Mouse (Mus musculus) hindbrain, embryonic 15.5 days (tissue): ENCODE measurements around the gene Pbld2. TPM values are rescaled to one million over a fixed set of nuclear protein-coding genes. Genes with fewer than 3 reads are reported as not detected.

ENCODE experiments used
- ATAC-seq: fragments of 200-750 bp; cut with Nextera tagmentation; 2 replicates; pipeline ENCODE4 v1.8.0; 2017; ENCODE audit warnings: low read depth, moderate number of reproducible peaks, moderate TSS enrichment; ENCODE audit not compliant: low FRiP score
- H3K27ac ChIP-seq: fragments of 300-500 bp; sonication (generic); replicated peaks from 2 replicates; pipeline ENCODE4 v1.5.1; 2015; ENCODE audit warnings: mild to moderate bottlenecking, inconsistent platforms
- H3K27me3 ChIP-seq: fragments of 300-500 bp; sonication (generic); 2 replicates; pipeline ENCODE4 v1.6.1; 2015; ENCODE audit warnings: control low read depth, inconsistent platforms
- H3K36me3 ChIP-seq: fragments of 300-500 bp; sonication (generic); 2 replicates; pipeline ENCODE4 v1.6.1; 2015; ENCODE audit warnings: control low read depth, inconsistent platforms
- H3K4me1 ChIP-seq: fragments of 300-500 bp; sonication (generic); replicated peaks from 2 replicates; pipeline ENCODE4 v1.6.1; 2015; ENCODE audit warnings: control low read depth, inconsistent platforms
- H3K4me2 ChIP-seq: fragments of 300-500 bp; sonication (generic); 2 replicates; pipeline ENCODE4 v1.6.1; 2015; ENCODE audit warnings: moderate library complexity, mild to moderate bottlenecking, inconsistent platforms
- H3K4me3 ChIP-seq: fragments of 300-500 bp; sonication (generic); 2 replicates; pipeline ENCODE4 v1.5.1; 2015; ENCODE audit warnings: mild to moderate bottlenecking, inconsistent platforms
- H3K9ac ChIP-seq: fragments of 300-500 bp; sonication (generic); 2 replicates; pipeline ENCODE4 v1.6.1; 2015; ENCODE audit warnings: inconsistent platforms
- H3K9me3 ChIP-seq: fragments of 300-500 bp; sonication (generic); 2 replicates; pipeline ENCODE4 v1.6.1; 2016; ENCODE audit warnings: control low read depth, inconsistent platforms
- WGBS: fragments of 180-500 bp; shearing (Covaris S2); methylation state at CpG from one replicate; pipeline ENCODE4 v1.1.7; 2015; 5-methylcytosine and 5-hydroxymethylcytosine counted together
- polyA plus RNA-seq: library from polyadenylated mRNA; unstranded; fragments of >200 nt; fragmentation: Nextera tagmentation; extraction: Ambion mirVana; gene quantifications from 2 replicates; pipeline ENCODE4 v1.2.1, GENCODE M21; 2015

Pbld2 gene
- polyA plus RNA-seq, 1 experiment from 2014 or later: 0.35 TPM

DNA sequence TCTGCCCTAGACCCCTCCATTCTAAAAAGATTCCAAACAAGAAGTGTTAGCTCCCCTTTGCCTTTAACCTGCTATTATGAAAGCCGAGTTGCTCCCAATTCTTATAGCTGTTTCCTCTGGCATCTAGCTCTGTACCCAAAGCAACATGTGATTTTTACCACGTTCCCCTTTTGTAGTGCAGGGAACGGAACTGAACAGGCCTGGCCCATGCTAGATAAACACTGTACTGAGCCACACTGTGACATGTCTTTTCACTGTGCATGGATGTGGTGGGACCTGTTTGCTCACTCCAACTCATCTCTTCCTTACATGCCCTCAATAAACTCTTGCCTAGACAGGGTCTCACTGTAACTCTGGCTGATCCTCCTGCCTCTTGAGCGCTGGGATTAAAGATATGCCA is 13.8 kb upstream of the Pbld2 start:
- WGBS: 88% methylated on average over 4 of the region's 4 CpGs
- ATAC-seq: 0 out of 2 replicates have a peak, but pooled peaks have one; percentile 4
- no peak overlapping the region for H3K4me2 ChIP-seq
- peaks cover 93% of the 10 kb centered on the region for H3K36me3 ChIP-seq
- H3K9me3 ChIP-seq: no peaks in the 10 kb centered on the region
- H3K27ac ChIP-seq: no peak overlapping the region
- H3K27me3 ChIP-seq: no peaks in the 10 kb centered on the region
- H3K4me1 ChIP-seq: no peaks in the 10 kb centered on the region
- H3K9ac ChIP-seq: no peak overlapping the region
- H3K4me3 ChIP-seq: no peak overlapping the region

DNA sequence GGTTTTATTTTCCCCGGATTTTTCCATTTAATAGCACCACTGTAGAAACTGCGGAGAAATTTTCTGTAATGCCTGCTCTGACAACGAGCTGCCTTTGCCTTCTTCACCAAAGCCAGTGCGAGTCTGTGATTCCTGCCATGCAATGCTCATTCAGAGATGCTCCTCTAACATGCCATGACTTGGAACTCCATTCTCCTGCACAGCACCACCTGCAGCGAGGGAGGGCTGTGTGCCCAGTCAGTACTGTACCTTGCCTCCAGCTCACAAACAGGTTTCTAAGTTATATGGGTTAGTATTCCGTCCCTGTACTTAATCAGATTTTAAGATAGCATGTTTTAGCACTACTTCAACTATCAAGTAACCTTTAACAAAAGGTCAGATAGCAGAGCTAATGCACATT is 12.6 kb upstream of the Pbld2 start:
- WGBS: 83% methylated on average over 6 of the region's 6 CpGs
- H3K27ac ChIP-seq: no peak overlapping the region
- H3K36me3 ChIP-seq: peaks cover 92% of the 10 kb centered on the region
- no peaks in the 10 kb centered on the region for H3K4me1 ChIP-seq
- no peak overlapping the region for H3K9ac ChIP-seq
- no peak overlapping the region for H3K4me2 ChIP-seq
- no peaks in the 10 kb centered on the region for H3K9me3 ChIP-seq
- no peaks in the 10 kb centered on the region for H3K27me3 ChIP-seq
- no peak for ATAC-seq
- no peak overlapping the region for H3K4me3 ChIP-seq

DNA sequence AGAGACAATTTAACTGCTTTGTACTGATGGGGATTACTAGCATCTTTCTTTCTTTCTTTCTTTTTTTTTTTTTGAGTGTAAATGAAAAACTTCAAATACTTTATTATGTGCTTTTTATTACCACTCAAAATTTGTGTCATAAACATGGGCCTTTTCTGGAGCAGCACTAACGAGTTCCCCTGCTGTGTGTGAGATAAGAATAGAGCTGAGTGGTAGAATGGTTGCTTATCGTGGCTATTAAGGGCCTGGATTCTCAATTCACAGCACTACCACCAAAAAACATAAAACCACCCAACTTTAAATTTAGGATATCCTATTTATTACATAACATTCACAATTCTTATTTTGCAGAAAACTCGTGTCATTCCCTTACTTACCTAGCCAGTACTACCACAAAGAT is 10.6 kb upstream of the Pbld2 start:
- Histone ChIP-seq H3K9ac (no peak overlapping the region), H3K36me3 (peaks cover 86% of the 10 kb centered on the region), H3K27ac (no peak overlapping the region), H3K4me3 (no peak overlapping the region), H3K9me3 (no peaks in the 10 kb centered on the region), H3K4me1 (peaks cover under 1% of the 10 kb centered on the region), H3K27me3 (no peaks in the 10 kb centered on the region), H3K4me2 (no peak overlapping the region)
- 81% methylated on average over 3 of the region's 3 CpGs for WGBS
- no peak for ATAC-seq

GRCm38 (mm10) chr10:63014168-63014567 is 9.9 kb upstream of the Pbld2 start:
- no peak for ATAC-seq
- 88% methylated on average over 9 of the region's 9 CpGs for whole genome bisulfite sequencing

DNA sequence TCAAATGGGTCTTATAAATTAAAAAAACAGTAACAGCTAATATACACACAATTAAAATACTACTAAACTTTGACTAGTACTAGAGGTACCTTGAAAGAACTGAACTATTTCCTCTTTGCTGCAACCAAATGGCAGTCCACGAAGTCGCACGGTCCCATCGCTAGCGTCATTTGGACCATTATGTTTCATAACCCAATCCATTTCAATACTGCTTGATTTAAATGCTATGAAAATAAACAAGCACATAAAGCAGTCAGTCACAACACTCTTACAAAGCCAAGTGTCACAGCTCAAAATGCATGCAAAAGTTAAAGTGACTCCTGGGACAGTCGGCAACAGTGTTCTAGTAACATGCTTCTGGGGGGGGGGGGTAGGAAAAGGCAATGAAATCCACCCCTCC is 4.8 kb upstream of the Pbld2 start:
- peaks cover 32% of the 10 kb centered on the region for H3K4me1 ChIP-seq
- peaks cover 32% of the 10 kb centered on the region for H3K36me3 ChIP-seq
- H3K4me3 ChIP-seq: no peak overlapping the region
- 0 out of 2 replicates have a peak overlapping the region, but pooled peaks have one; percentile 2 for H3K4me2 ChIP-seq
- no peaks in the 10 kb centered on the region for H3K9me3 ChIP-seq
- H3K9ac ChIP-seq: no peak overlapping the region
- no peak overlapping the region for H3K27ac ChIP-seq
- 73% methylated on average over 6 of the region's 6 CpGs for WGBS
- ATAC-seq: no peak
- H3K27me3 ChIP-seq: no peaks in the 10 kb centered on the region

More at GRCm38 (mm10) chr10:63014168-63014567, 9.9 kb upstream of the Pbld2 start:
- H3K36me3 ChIP-seq: peaks cover 80% of the 10 kb centered on the region
- H3K4me2 ChIP-seq: no peak overlapping the region
- H3K27me3 ChIP-seq: no peaks in the 10 kb centered on the region
- H3K27ac ChIP-seq: no peak overlapping the region
- H3K4me3 ChIP-seq: no peak overlapping the region
- H3K4me1 ChIP-seq: peaks cover 6% of the 10 kb centered on the region
- H3K9ac ChIP-seq: no peak overlapping the region
- H3K9me3 ChIP-seq: no peaks in the 10 kb centered on the region

DNA sequence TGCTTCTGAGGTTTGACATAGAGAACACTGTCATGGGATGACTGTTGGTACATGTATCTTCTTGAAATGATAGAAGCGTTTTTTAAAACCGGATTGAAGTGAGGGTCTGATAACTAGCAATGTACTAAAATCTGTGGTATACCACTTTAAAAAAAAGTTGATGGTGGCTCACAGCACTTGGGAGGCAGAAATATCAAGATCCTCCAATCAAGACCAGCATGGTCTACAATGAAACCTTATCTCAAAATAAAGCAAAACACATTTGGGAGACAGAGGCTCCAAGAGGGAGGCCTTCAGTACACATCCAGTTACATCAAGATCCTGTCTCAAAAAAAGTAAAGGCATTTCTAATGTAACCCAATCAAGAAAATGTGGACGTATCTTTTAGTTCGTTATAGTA is 2.4 kb upstream of the Pbld2 start:
- Histone ChIP-seq H3K27ac (no peak overlapping the region), H3K4me3 (peak overlapping the region; percentile 86), H3K9me3 (no peaks in the 10 kb centered on the region), H3K9ac (peak overlapping the region; percentile 85), H3K4me1 (peaks cover 50% of the 10 kb centered on the region), H3K27me3 (no peaks in the 10 kb centered on the region), H3K4me2 (peak overlapping the region; percentile 59), H3K36me3 (peaks cover 11% of the 10 kb centered on the region)
- ATAC-seq: no peak
- WGBS: 41% methylated on average over 4 of the region's 4 CpGs

DNA sequence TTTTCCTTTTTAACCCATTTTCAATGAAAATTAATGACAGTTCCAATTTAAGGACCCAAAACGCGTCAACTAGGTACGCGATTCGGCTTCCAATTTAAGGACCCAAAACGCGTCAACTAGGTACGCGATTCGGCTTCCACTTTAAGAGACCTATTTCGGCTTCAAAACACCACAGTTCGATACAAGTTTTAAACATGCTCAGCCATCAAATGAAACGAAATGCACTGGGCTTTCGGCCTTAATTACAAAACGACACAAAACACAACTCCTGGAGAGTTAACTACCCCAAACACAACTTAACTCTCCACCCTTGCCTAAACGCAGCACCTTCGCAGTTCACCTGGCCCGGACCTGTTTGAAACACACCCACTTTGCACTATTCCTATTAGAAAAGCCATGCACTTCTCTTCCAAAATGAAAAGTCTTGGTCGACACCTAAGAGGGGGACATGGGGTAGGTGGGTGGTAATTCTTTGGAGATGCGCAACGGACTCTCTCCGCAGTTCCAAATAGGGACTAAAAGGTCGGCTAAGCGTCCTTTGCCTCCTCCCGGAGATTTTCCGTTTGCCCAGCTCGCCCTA is 1.5 kb upstream of the Pbld2 start:
- no peak for ATAC-seq
- peak overlapping the region; percentile 85 for H3K9ac ChIP-seq
- H3K27ac ChIP-seq: peak overlapping the region; percentile 99
- H3K4me1 ChIP-seq: peaks cover 57% of the 10 kb centered on the region
- H3K9me3 ChIP-seq: no peaks in the 10 kb centered on the region
- H3K4me2 ChIP-seq: peak overlapping the region; percentile 59
- WGBS: 0% methylated on average over 27 of the region's 27 CpGs
- peak overlapping the region; percentile 86 for H3K4me3 ChIP-seq
- H3K36me3 ChIP-seq: peaks cover 4% of the 10 kb centered on the region
- no peaks in the 10 kb centered on the region for H3K27me3 ChIP-seq

- no peaks in the 10 kb centered on the region for H3K36me3 ChIP-seq
Observed at GRCm38 (mm10) chr10:63023121-63023748, 880 bp upstream of the Pbld2 start.

DNA sequence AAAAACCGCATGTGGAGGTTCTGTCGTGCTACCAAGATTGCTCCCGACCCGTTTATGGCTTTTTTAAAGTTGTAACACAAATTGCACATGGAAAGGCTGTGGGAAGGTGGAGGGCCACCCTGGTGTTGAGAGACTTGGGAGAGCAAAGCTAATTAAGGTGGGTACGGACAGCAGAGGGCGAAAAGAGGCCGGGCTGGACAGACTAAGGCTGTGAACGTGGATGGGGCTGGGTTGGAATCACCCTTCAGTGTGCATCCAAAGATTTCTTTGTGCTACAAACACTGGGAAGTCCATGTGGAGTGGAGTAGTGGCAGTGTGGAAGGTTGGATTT is 430 bp downstream of the Pbld2 start:
- Histone ChIP-seq H3K27me3 (no peaks in the 10 kb centered on the region), H3K4me3 (peak overlapping the region; percentile 86), H3K27ac (peak overlapping the region; percentile 99), H3K9me3 (no peaks in the 10 kb centered on the region), H3K4me1 (peaks cover 57% of the 10 kb centered on the region), H3K36me3 (no peaks in the 10 kb centered on the region), H3K9ac (peak overlapping the region; percentile 68), H3K4me2 (peak overlapping the region; percentile 59)
- peak; percentile 32; the same call in 1 of the 2 replicates for ATAC-seq
- WGBS: 0% methylated on average over 8 of the region's 8 CpGs

More at GRCm38 (mm10) chr10:63023121-63023748, 880 bp upstream of the Pbld2 start:
- Histone ChIP-seq H3K4me3 (peak overlapping the region; percentile 86), H3K27me3 (no peaks in the 10 kb centered on the region), H3K9ac (peak overlapping the region; percentile 85), H3K4me1 (peaks cover 61% of the 10 kb centered on the region), H3K27ac (peak overlapping the region; percentile 99), H3K9me3 (no peaks in the 10 kb centered on the region), H3K4me2 (peak overlapping the region; percentile 59)
- peak; percentile 33 for ATAC-seq
- under 1% methylated on average over 62 of the region's 68 CpGs for WGBS

DNA sequence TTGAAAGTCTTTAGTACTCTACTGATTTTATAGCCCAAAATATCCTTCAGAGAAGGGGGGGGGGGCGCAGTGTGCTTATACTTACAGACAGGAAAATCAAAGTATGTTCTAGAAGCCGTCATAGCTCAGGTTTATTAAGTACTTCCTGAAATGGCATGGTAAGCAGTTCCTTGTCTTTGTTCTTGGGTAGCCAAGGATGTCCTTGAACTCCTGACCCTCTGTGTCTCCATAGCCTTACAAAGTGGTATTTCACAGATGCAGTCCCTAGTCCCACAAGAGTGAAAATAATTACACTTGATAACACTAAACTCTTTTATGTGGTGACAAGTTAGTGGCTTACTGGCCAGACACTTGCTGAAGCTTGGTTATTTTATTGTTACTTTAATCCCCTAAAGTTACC is 901 bp downstream of the Pbld2 start:
- Histone ChIP-seq H3K4me2 (peak overlapping the region; percentile 59), H3K27me3 (no peaks in the 10 kb centered on the region), H3K27ac (peak overlapping the region; percentile 99), H3K4me1 (peaks cover 56% of the 10 kb centered on the region), H3K36me3 (no peaks in the 10 kb centered on the region), H3K9ac (peak overlapping the region; percentile 68), H3K9me3 (no peaks in the 10 kb centered on the region), H3K4me3 (peak overlapping the region; percentile 86)
- WGBS: 24% methylated on average over 2 of the region's 2 CpGs
- ATAC-seq: no peak

- ATAC-seq: no peak
- peak overlapping the region; percentile 99 for H3K27ac ChIP-seq
- no peaks in the 10 kb centered on the region for H3K36me3 ChIP-seq
- 8% methylated on average over 6 of the region's 6 CpGs for WGBS
- H3K4me3 ChIP-seq: 0 out of 2 replicates have a peak overlapping the region, but pooled peaks have one; percentile 86
- peak overlapping the region; percentile 59 for H3K4me2 ChIP-seq
- H3K9ac ChIP-seq: no peak overlapping the region
- H3K27me3 ChIP-seq: no peaks in the 10 kb centered on the region
- H3K9me3 ChIP-seq: no peaks in the 10 kb centered on the region
- peaks cover 50% of the 10 kb centered on the region for H3K4me1 ChIP-seq
Observed at GRCm38 (mm10) chr10:63025491-63026011, 1.4 kb downstream of the Pbld2 start.

DNA sequence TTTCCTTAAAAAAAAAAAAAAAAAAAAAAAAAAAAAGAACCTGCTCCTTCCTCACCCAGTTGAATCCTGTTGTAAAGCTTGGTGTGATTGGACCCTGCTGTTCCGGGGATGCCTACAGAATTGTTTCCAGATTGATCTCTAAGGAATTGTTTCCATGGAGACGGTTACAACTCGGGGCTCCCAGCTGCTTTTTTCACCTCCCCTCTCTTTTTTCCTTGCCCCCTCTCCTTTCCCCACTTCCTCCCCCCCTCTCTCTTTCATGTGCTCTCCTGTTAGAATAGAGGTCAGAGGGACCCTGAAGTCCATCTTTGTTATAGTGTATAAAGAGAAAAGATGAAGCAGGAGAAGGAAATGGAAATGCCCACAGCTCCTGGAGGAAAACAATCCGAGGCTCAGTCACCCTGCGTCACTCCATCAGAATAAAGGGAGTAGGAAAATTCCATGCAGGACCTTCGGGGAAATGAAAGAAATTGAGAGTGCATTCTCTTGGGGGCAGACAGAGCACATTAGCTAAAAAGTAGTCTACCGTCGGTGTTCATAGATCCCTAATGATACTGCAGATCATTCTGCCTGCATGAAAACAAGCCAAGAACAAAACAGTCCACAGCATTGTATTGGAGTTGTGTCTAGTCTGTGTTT is 2.2 kb downstream of the Pbld2 start:
- Histone ChIP-seq H3K27me3 (no peaks in the 10 kb centered on the region), H3K4me2 (peak overlapping the region; percentile 59), H3K9me3 (no peaks in the 10 kb centered on the region), H3K4me1 (peaks cover 43% of the 10 kb centered on the region), H3K36me3 (no peaks in the 10 kb centered on the region), H3K9ac (no peak overlapping the region), H3K4me3 (peak overlapping the region; percentile 8; the same call in 1 of the 2 replicates), H3K27ac (peak overlapping the region; percentile 99)
- no peak for ATAC-seq
- 3% methylated on average over 8 of the region's 8 CpGs for WGBS
